Mouse (Mus musculus) lung, adult 2 months (tissue): ENCODE results near the gene Nrn1l. TPM values are rescaled to one million over a fixed set of nuclear protein-coding genes. Genes with fewer than 3 reads are reported as not detected.

Source experiments
- DNase-seq: peaks from one replicate; pipeline ENCODE4 v3.0.0; 2022
- H3K4me1 ChIP-seq: fragments of 200-500 bp; 2 replicates; pipeline ENCODE4 v1.6.1; 2011; ENCODE audit warnings: low read length; ENCODE audit not compliant: control insufficient read depth, insufficient read depth
- H3K4me3 ChIP-seq: fragments of 200-500 bp; replicated peaks from 2 replicates; pipeline ENCODE3; 2011; ENCODE audit warnings: low read depth, mild to moderate bottlenecking, control low read depth, low read length; ENCODE audit errors: extremely low read depth
- CTCF ChIP-seq: fragments of 200-500 bp; IDR thresholded peaks from 2 replicates; pipeline ENCODE4 v1.5.1; 2011; ENCODE audit warnings: mild to moderate bottlenecking, low read length, control low read depth; ENCODE audit not compliant: insufficient read depth
- POLR2A ChIP-seq: fragments of 200-500 bp; IDR thresholded peaks from 2 replicates; pipeline ENCODE4 v1.6.1; 2011; ENCODE audit warnings: low read depth, mild to moderate bottlenecking, control low read depth, low read length, borderline replicate concordance; ENCODE audit errors: extremely low read depth
- WGBS: fragments of 180-500 bp; shearing (Covaris S2); methylation state at CpG from one replicate; pipeline ENCODE4 v1.1.7; 2018; 5-methylcytosine and 5-hydroxymethylcytosine counted together
- polyA plus RNA-seq: library from polyadenylated mRNA; depleted of rRNA; stranded (reverse); fragments of >200 nt; gene quantifications from 2 replicates; pipeline ENCODE4 v1.2.3, GENCODE M21; 2012; rRNA removed

The Nrn1l gene
- polyA plus RNA-seq, 1 experiment, result 3.2 TPM

DNA sequence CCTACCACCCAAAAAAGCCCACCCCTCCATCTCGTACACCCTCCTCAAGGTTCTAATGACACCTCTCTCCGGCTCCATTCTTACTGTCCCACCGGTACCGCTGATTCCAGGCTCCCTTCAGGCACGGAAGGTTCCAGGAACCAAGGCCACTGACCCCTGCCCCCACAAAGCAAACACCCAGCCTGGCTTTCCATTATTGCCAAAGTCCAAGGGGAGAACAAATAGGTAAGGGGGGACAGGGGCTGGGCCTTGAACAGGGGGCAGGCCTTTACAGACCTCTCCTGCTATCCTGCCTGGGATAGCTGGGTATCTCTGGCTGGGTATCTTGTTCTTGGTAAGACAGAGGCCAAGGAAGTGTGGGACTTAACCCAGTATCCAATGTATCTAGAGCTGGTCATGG is 49.2 kb downstream of the Nrn1l start:
- no peak overlapping the region for H3K4me3 ChIP-seq
- 91% methylated on average over 5 of the region's 5 CpGs for WGBS
- TF ChIP-seq POLR2A, result no peak
- no peak for TF ChIP-seq CTCF

DNA sequence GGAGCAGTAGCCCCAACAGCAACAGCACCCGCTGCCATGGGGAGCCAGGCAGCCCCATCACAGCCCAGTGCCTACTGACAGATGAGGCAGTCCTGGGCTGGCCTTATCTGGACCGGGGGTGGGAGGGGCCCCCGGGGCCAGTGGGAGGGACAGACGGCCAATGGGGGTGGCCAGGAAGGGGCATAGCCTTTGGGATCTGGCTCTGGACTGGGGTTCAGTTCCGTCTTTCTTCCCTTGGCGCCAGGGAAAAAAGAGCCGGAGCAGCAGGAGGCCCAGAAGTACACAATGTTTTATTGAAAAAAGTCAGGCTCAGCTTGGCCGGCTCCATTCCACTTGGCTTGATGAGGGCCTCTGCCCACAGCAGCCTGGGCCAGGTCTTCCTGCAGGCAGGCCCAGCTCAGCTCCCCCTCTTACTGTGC is 50.0 kb downstream of the Nrn1l start, which contains the start of gene Lcat:
Lcat (minus strand) TSS at position 62 of the 419 bp plus-strand sequence.
- TF ChIP-seq CTCF (no peak), POLR2A (no peak)
- DNase-seq, result no peak
- Histone ChIP-seq H3K4me1 (no peaks in the 10 kb centered on the region), H3K4me3 (no peak within 1 kb of the TSS)
- 74% methylated on average over 8 of the region's 8 CpGs for WGBS

More for the DNA sequence above, 49.2 kb downstream of the Nrn1l start:
- DNase-seq, result no peak
- no peaks in the 10 kb centered on the region for H3K4me1 ChIP-seq

Other genes starting within 250 kb of the Nrn1l start
- 3.8 and 4.9 TPM in 2 replicates for gene Carmil2, start 207.3 kb upstream of the Nrn1l start, polyA plus RNA-seq
- gene Acd, start 192.5 kb upstream of the Nrn1l start, polyA plus RNA-seq, result 33.8 and 37.8 TPM in 2 replicates
- 14.1 and 14.5 TPM in 2 replicates for gene Pard6a, start 192.4 kb upstream of the Nrn1l start, polyA plus RNA-seq
- gene 4933405L10Rik, start 185.9 kb upstream of the Nrn1l start, polyA plus RNA-seq, result not detected in 2 replicates
- gene Enkd1, start 185.4 kb upstream of the Nrn1l start, polyA plus RNA-seq, result 9.6 and 9.9 TPM in 2 replicates
- gene Gfod2, start 134.9 kb upstream of the Nrn1l start, polyA plus RNA-seq, result 12.2 and 14.8 TPM in 2 replicates
- 25.8 and 28.5 TPM in 2 replicates for gene Ranbp10, start 66.2 kb upstream of the Nrn1l start, polyA plus RNA-seq
- gene Tsnaxip1, start 65.8 kb upstream of the Nrn1l start, polyA plus RNA-seq, result 1.0 and 2.2 TPM in 2 replicates
- gene Cenpt, start 40.3 kb upstream of the Nrn1l start, polyA plus RNA-seq, result 12.0 and 17.4 TPM in 2 replicates
- gene Thap11, start 38.4 kb upstream of the Nrn1l start, polyA plus RNA-seq, result 54.9 and 60.8 TPM in 2 replicates
- gene Nutf2, start 33.0 kb upstream of the Nrn1l start, polyA plus RNA-seq, result 17.9 and 27.0 TPM in 2 replicates
- gene Edc4, start 12.7 kb upstream of the Nrn1l start, polyA plus RNA-seq, result 78.8 and 90.9 TPM in 2 replicates
- 38.2 and 43.7 TPM in 2 replicates for gene Pskh1, start 6.9 kb downstream of the Nrn1l start, polyA plus RNA-seq
- gene Ctrl, start 40.3 kb downstream of the Nrn1l start, polyA plus RNA-seq, result 2.2 and 13.8 TPM in 2 replicates
- gene Psmb10, start 44.9 kb downstream of the Nrn1l start, polyA plus RNA-seq, result 211 and 217 TPM in 2 replicates
- gene Lcat, start 49.8 kb downstream of the Nrn1l start, polyA plus RNA-seq, result 3.4 and 3.6 TPM in 2 replicates
- gene Slc12a4, start 72.5 kb downstream of the Nrn1l start, polyA plus RNA-seq, result 84.3 and 96.8 TPM in 2 replicates
- 0.30 and 0.55 TPM in 2 replicates for gene Dpep3, start 85.9 kb downstream of the Nrn1l start, polyA plus RNA-seq
- gene Dus2, start 97.8 kb downstream of the Nrn1l start, polyA plus RNA-seq, result 5.5 and 10.3 TPM in 2 replicates
- gene Dpep2nb, start 112.4 kb downstream of the Nrn1l start, polyA plus RNA-seq, result not detected in 2 replicates
- 6.5 and 6.7 TPM in 2 replicates for gene Ddx28, start 118.3 kb downstream of the Nrn1l start, polyA plus RNA-seq
- gene Nfatc3, start 165.3 kb downstream of the Nrn1l start, polyA plus RNA-seq, result 17.7 and 19.9 TPM in 2 replicates
- gene Esrp2, start 243.4 kb downstream of the Nrn1l start, polyA plus RNA-seq, result 40.1 and 47.0 TPM in 2 replicates